Mouse (Mus musculus) myocyte (in vitro differentiated cells): ENCODE measurements around the gene Fam102a. TPM values are rescaled to one million over a fixed set of nuclear protein-coding genes. Genes with fewer than 3 reads are reported as not detected.

Experiments used
- H3K27me3 ChIP-seq: one replicate; pipeline ENCODE4 v1.6.1; 2011; ENCODE audit not compliant: control insufficient read depth, insufficient read depth, insufficient read length
- H3K36me3 ChIP-seq: one replicate; pipeline ENCODE4 v1.6.1; 2011; ENCODE audit not compliant: control insufficient read depth, insufficient read depth
- H3K4me2 ChIP-seq: one replicate; pipeline ENCODE4 v1.6.1; 2011; ENCODE audit warnings: low read depth, control low read depth
- H3K4me3 ChIP-seq: one replicate; pipeline ENCODE4 v1.5.1; 2011; ENCODE audit warnings: mild to moderate bottlenecking, control low read depth, moderate library complexity
- H3K79me2 ChIP-seq: one replicate; pipeline ENCODE4 v1.6.1; 2011; ENCODE audit not compliant: control insufficient read depth, insufficient read depth
- H3ac ChIP-seq: one replicate; pipeline ENCODE4 v1.6.1; 2011; ENCODE audit not compliant: control insufficient read depth, insufficient read length
- CEBPB ChIP-seq: IDR thresholded peaks from 2 replicates; pipeline ENCODE4 v1.6.1; 2011; ENCODE audit warnings: mild to moderate bottlenecking, moderate library complexity; ENCODE audit not compliant: poor library complexity, insufficient read depth, severe bottlenecking
- E2F4 ChIP-seq: IDR thresholded peaks from one replicate; pipeline ENCODE4 v1.6.1; 2011; ENCODE audit warnings: mild to moderate bottlenecking, control low read depth, moderate library complexity; ENCODE audit not compliant: insufficient read depth
- MAX ChIP-seq: IDR thresholded peaks from one replicate; pipeline ENCODE4 v1.6.1; 2011; ENCODE audit warnings: low read depth, mild to moderate bottlenecking, control low read depth
- MYOD1 ChIP-seq, 3 experiments: IDR thresholded peaks; one replicate each; pipeline ENCODE4 v1.6.1; 2011; ENCODE audit warnings: control low read depth in 2 of 3, low read depth in 2 of 3, mild to moderate bottlenecking in 2 of 3, moderate library complexity in 1 of 3; ENCODE audit not compliant: insufficient read length in 2 of 3, control insufficient read depth in 1 of 3
- MYOG ChIP-seq, 3 experiments: IDR thresholded peaks; one replicate each; pipeline ENCODE4 v1.6.1; 2011; ENCODE audit warnings: control low read depth in 2 of 3, low read depth in 2 of 3, mild to moderate bottlenecking in 2 of 3; ENCODE audit not compliant: insufficient read length in 2 of 3, control insufficient read depth in 1 of 3, insufficient read depth in 1 of 3
- POLR2A ChIP-seq: IDR thresholded peaks from one replicate; pipeline ENCODE4 v1.6.1; 2011; ENCODE audit warnings: low read depth, mild to moderate bottlenecking, control low read depth, moderate library complexity; ENCODE audit not compliant: insufficient read length
- POLR2AphosphoS2 ChIP-seq: IDR thresholded peaks from one replicate; pipeline ENCODE4 v1.6.1; 2011; ENCODE audit warnings: low read depth, control low read depth; ENCODE audit not compliant: insufficient read length
- REST ChIP-seq: IDR thresholded peaks from one replicate; pipeline ENCODE4 v1.6.1; 2011; ENCODE audit warnings: mild to moderate bottlenecking, control low read depth, moderate library complexity; ENCODE audit not compliant: insufficient read depth, insufficient read length
- SRF ChIP-seq: IDR thresholded peaks from one replicate; pipeline ENCODE4 v1.6.1; 2011; ENCODE audit warnings: low read depth; ENCODE audit not compliant: control insufficient read depth, insufficient read length
- TCF12 ChIP-seq: IDR thresholded peaks from one replicate; pipeline ENCODE4 v1.6.1; 2011; ENCODE audit warnings: mild to moderate bottlenecking, control low read depth; ENCODE audit not compliant: poor library complexity, insufficient read depth, severe bottlenecking
- TCF3 ChIP-seq: IDR thresholded peaks from one replicate; pipeline ENCODE4 v1.6.1; 2011; ENCODE audit warnings: low read depth, control low read depth; ENCODE audit not compliant: insufficient read length
- USF1 ChIP-seq: IDR thresholded peaks from one replicate; pipeline ENCODE4 v1.6.1; 2011; ENCODE audit warnings: low read depth, mild to moderate bottlenecking, control low read depth, moderate library complexity
- polyA plus RNA-seq: library from polyadenylated mRNA; unstranded; fragments of >200 nt; fragmentation: generic; extraction: Trizol; gene quantifications from one replicate; pipeline ENCODE4 v1.2.1, GENCODE M21; 2012; ENCODE audit warnings: missing spikeins

Gene Fam102a
- polyA plus RNA-seq, 1 experiment, result 1.7 TPM

- Histone ChIP-seq H3K79me2 (no peaks in the 10 kb centered on the region), H3K27me3 (no peaks in the 10 kb centered on the region), H3K36me3 (no peaks in the 10 kb centered on the region), H3ac (no peak overlapping the region), H3K4me2 (no peak overlapping the region), H3K4me3 (no peak overlapping the region)
- no peak for TF ChIP-seq TCF3
- TF ChIP-seq E2F4, result no peak
These were observed 2.3 kb downstream of the Fam102a start for GRCm38 (mm10) chr2:32537360-32537905.

DNA sequence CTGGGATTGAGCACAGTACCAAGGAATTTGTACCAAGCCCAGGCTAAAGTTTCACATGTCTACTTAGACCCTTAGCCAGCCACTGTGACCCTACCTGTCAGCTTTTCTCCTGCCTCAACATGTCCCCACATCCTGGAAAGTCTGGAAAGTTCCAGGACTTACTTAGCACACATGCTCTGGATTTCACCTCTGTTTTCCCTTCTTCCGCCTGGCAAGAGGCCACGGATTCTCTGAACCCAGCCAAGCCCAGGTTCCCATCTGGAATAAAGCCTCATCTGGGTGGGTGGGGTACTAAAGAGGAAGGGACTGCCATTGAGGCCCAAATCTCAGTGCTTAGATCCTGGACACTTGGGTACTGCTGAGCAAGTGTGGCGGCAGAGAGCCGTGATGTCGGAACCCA is 2.8 kb downstream of the Fam102a start:
- Histone ChIP-seq H3ac (no peak overlapping the region), H3K4me2 (no peak overlapping the region), H3K27me3 (no peaks in the 10 kb centered on the region), H3K79me2 (no peaks in the 10 kb centered on the region), H3K4me3 (no peak overlapping the region), H3K36me3 (no peaks in the 10 kb centered on the region)
- TF ChIP-seq TCF12 (no peak), POLR2A (no peak), CEBPB (no peak), POLR2AphosphoS2 (no peak), REST (no peak), MYOD1 (IDR thresholded peaks at IDR 0.05; ENCODE audit: control insufficient read depth in 1 of 3, insufficient read length in 2 of 3, low read depth in 2 of 3) (no peak), USF1 (no peak), MYOG (IDR thresholded peaks at IDR 0.05; ENCODE audit: control insufficient read depth in 1 of 3, insufficient read depth in 1 of 3, insufficient read length in 2 of 3, low read depth in 2 of 3) (no peak), E2F4 (no peak), MAX (no peak), SRF (no peak), TCF3 (no peak)

- H3K79me2 ChIP-seq, result no peaks in the 10 kb centered on the region
- TF ChIP-seq MYOG (IDR thresholded peaks at IDR 0.05; ENCODE audit: control insufficient read depth in 1 of 3, insufficient read depth in 1 of 3, insufficient read length in 2 of 3, low read depth in 2 of 3), result no peak
- TF ChIP-seq POLR2A, result no peak
- no peak for TF ChIP-seq USF1
- no peak for TF ChIP-seq TCF12
- TF ChIP-seq REST, result no peak
- TF ChIP-seq CEBPB, result no peak
- TF ChIP-seq POLR2AphosphoS2, result no peak
- no peak for TF ChIP-seq SRF
- no peak for TF ChIP-seq TCF3
- TF ChIP-seq MYOD1 (IDR thresholded peaks at IDR 0.05; ENCODE audit: control insufficient read depth in 1 of 3, insufficient read length in 2 of 3, low read depth in 2 of 3), result no peak
- TF ChIP-seq MAX, result no peak
- TF ChIP-seq E2F4, result no peak
- no peak overlapping the region for H3ac ChIP-seq
- no peak overlapping the region for H3K4me2 ChIP-seq
- no peaks in the 10 kb centered on the region for H3K27me3 ChIP-seq
- H3K36me3 ChIP-seq, result no peaks in the 10 kb centered on the region
- H3K4me3 ChIP-seq, result no peak overlapping the region
These were observed 3.3 kb downstream of the Fam102a start for GRCm38 (mm10) chr2:32538461-32538860.

- Histone ChIP-seq H3K4me2 (no peak overlapping the region), H3K4me3 (no peak overlapping the region)
- TF ChIP-seq MAX, result no peak
- no peak for TF ChIP-seq POLR2A
- no peak for TF ChIP-seq REST
- no peak for TF ChIP-seq TCF3
- TF ChIP-seq SRF, result no peak
- no peak for TF ChIP-seq POLR2AphosphoS2
- TF ChIP-seq TCF12, result no peak
- TF ChIP-seq USF1, result no peak
- TF ChIP-seq CEBPB, result no peak
These were observed 4.4 kb downstream of the Fam102a start for GRCm38 (mm10) chr2:32539452-32539981.

GRCm38 (mm10) chr2:32541333-32541908 is 6.3 kb downstream of the Fam102a start:
- Histone ChIP-seq H3K79me2 (no peaks in the 10 kb centered on the region), H3ac (no peak overlapping the region), H3K27me3 (no peaks in the 10 kb centered on the region), H3K4me2 (no peak overlapping the region), H3K4me3 (no peak overlapping the region), H3K36me3 (no peaks in the 10 kb centered on the region)
- TF ChIP-seq POLR2AphosphoS2 (no peak), MYOG (IDR thresholded peaks at IDR 0.05; ENCODE audit: control insufficient read depth in 1 of 3, insufficient read depth in 1 of 3, insufficient read length in 2 of 3, low read depth in 2 of 3) (no peak), E2F4 (no peak), SRF (peak; percentile 8), MAX (no peak), POLR2A (no peak)

More at GRCm38 (mm10) chr2:32539452-32539981, 4.4 kb downstream of the Fam102a start:
- Histone ChIP-seq H3ac (no peak overlapping the region), H3K27me3 (no peaks in the 10 kb centered on the region), H3K36me3 (no peaks in the 10 kb centered on the region), H3K79me2 (no peaks in the 10 kb centered on the region)
